Mouse (Mus musculus) frontal cortex, postnatal 14 days (tissue): ENCODE data around the gene Dnah2.

ENCODE experiments used
- DNase-seq, 2 experiments: peaks; one replicate each; pipeline ENCODE4 v3.0.0; 2022; ENCODE audit warnings: low spot score in 2 of 2

The Dnah2 gene

GRCm38 (mm10) chr11:69549060-69549656 is at the start of gene Dnah2:
Gene Dnah2 (minus strand): TSS chr11:69549110.
- DNase-seq = no peak

- no peak for DNase-seq
These were observed 45.9 kb upstream of the Dnah2 start for GRCm38 (mm10) chr11:69594853-69595252.

- DNase-seq = no peak
These were observed 43.9 kb upstream of the Dnah2 start for GRCm38 (mm10) chr11:69592799-69593198.

GRCm38 (mm10) chr11:69591899-69592637 is 43.2 kb upstream of the Dnah2 start:
- peak; percentile 59 to 80 for DNase-seq

- DNase-seq = no peak
These were observed 42.5 kb upstream of the Dnah2 start for GRCm38 (mm10) chr11:69591424-69591823.

- DNase-seq = no peak
These were observed 41.7 kb upstream of the Dnah2 start for GRCm38 (mm10) chr11:69590622-69591021.

GRCm38 (mm10) chr11:69589207-69589834 is 40.4 kb upstream of the Dnah2 start:
- no peak for DNase-seq

- no peak for DNase-seq
These were observed 36.9 kb upstream of the Dnah2 start for GRCm38 (mm10) chr11:69585718-69586325.

- DNase-seq = no peak
These were observed 36.0 kb upstream of the Dnah2 start for GRCm38 (mm10) chr11:69584937-69585336.

GRCm38 (mm10) chr11:69584008-69584407 is 35.1 kb upstream of the Dnah2 start:
- no peak for DNase-seq

- no peak for DNase-seq
These were observed 33.4 kb upstream of the Dnah2 start for GRCm38 (mm10) chr11:69582230-69582805.

GRCm38 (mm10) chr11:69581814-69582213 is 32.9 kb upstream of the Dnah2 start:
- DNase-seq = no peak

GRCm38 (mm10) chr11:69581147-69581688 is 32.3 kb upstream of the Dnah2 start:
- DNase-seq = peak; percentile 81 to 84

GRCm38 (mm10) chr11:69580572-69581146 is 31.7 kb upstream of the Dnah2 start:
- DNase-seq = no peak

- DNase-seq = peak; percentile 84 to 87
These were observed 31.2 kb upstream of the Dnah2 start, which contains the start of the genes Wrap53 and Trp53 for GRCm38 (mm10) chr11:69580091-69580514. Gene Wrap53 (minus strand): TSS chr11:69580255. Gene Trp53 (plus strand): TSS chr11:69580359.

- peak; percentile 97 for DNase-seq
These were observed 30.5 kb upstream of the Dnah2 start for GRCm38 (mm10) chr11:69579128-69580017.

GRCm38 (mm10) chr11:69578301-69578700 is 29.4 kb upstream of the Dnah2 start:
- no peak for DNase-seq

GRCm38 (mm10) chr11:69576307-69576706 is 27.4 kb upstream of the Dnah2 start:
- DNase-seq = no peak

GRCm38 (mm10) chr11:69575220-69575619 is 26.3 kb upstream of the Dnah2 start:
- no peak for DNase-seq

GRCm38 (mm10) chr11:69565131-69565530 is 16.2 kb upstream of the Dnah2 start:
- no peak for DNase-seq
